Mouse (Mus musculus) layer of hippocampus, postnatal 10 days (tissue): ENCODE data around the gene Zfp780b. TPM values are rescaled to one million over a fixed set of nuclear protein-coding genes. Genes with fewer than 3 reads are reported as not detected.
"Not testable (repeated sequence)": the region's sequence is repeated elsewhere in the genome, so short reads cannot be mapped to it uniquely, and the experiment has no call there.

ENCODE experiments used
- DNase-seq, 2 experiments: peaks; one replicate each; pipeline ENCODE4 v3.0.0; 2021; ENCODE audit warnings: low spot score in 2 of 2
- long read RNA-seq: library from polyadenylated mRNA; stranded (forward); transcript quantifications from one replicate; pipeline ENCODE4 v2.0.0, GENCODE M21; 2023
- total RNA-seq, 2 experiments: library from RNA; stranded (reverse); gene quantifications; 2 replicates each; pipeline ENCODE4 v1.2.3; 2021

Gene Zfp780b
- 10 to 100 TPM; 23.3 to 23.5 TPM for total RNA-seq
- long read RNA-seq, partial matches to known transcripts = 3 of 6 reads
- long read RNA-seq, other reads (novel, unspliced or antisense) = 2 of 6 reads

DNA sequence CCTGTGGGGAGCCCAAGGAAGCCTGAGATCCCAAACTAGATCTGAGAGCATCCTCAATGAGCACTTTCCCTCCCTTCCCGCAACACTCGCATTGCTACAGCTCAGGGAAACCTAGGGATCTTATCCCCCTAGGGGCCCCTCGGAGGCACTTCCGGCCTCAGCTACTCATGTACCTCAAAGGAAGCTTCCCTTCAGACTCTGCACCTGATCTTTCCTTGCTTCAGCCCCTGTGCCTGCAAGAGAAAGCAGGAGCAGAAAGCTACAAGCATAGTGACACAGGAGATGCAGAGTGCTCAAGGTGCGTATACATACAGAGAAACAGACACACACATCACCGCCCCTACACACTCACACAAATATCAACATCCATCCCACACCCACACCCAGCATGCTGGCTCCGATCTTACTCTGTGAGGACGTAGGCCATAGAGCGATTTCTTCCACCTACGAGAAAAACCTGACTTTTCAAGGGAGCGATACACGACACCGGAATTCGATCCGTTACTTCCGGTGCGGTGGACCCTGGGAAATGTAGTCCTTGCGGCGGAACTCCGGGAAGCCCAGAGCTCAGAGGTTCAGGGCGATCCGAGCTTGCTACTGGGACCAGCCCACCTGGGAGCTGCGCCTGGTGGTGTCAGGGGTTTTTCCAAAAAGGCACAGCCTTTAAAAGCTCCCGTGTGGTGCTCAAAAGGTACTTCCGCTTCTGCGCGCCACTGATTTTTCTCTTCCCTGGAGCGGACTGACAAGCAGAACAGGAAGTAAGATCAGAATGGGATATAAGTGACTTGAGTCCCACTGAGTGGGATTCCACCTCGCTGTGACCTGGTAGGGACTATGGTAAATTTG, at the start of gene Zfp780b:
TSS of gene Zfp780b (minus strand) at position 489 of the 846 bp plus-strand sequence.
- peak; percentile 65 to 76 for DNase-seq

DNA sequence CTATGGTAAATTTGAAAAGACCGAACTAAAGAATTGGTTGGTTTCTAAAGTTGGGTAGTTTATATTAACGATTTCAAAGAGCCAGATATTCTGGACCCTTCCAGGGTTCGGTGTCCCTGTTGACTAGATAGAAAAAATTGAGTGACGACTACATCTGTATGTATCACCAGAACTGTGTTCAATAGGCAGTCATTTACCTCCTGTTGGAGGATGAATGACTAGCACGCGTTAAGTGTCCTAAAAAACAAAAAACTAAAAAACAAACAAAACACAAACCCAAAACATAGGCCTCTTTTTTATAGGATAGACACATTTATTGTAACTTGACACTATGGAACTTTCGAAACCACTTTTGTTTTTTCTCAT, 35.5 kb upstream of the Zfp780b start:
- DNase-seq = no peak

DNA sequence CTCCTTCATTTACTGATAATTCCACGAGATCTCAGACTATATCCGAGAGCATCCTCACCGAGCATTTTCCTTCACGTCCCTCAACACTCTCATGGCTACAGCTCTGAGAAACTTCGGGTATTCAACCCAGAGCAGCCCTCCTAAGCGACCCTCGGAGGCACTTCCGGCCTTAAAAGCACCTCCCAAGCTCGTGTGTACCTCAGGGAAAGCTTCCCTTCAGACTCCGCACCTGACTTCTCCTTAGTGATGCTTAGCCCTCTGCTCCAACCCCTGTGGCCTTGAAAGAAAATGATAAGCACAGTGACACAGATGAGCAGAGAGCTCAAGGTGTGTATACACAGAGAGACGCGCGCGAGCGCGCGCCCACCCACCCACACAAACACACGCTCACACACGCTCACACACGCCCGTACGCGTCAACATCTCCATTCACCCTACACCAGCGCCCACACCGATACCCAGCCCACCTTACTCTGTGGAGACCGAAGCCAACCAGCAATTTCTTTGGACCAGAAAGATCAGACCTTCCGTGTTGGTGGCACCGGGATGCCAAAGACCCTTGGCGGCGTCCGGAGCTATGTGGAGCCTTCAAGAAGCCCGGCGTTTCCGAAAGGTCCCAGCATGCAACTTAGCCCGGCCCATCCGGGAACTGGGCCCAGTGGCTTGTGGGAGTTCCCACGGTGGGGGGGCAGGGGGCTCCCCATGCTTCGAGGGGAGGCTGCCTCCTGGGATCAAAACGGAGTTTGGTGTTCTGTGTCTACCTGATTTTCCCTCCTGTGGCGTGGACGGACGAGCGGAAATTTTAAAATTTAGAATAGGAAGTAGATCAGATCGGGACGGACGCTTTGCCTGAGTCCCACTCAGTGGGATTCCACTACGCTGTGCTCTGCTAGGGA, 34.8 kb upstream of the Zfp780b start, which contains the start of gene Zfp850:
TSS of gene Zfp850 (minus strand) at position 567 of the 896 bp plus-strand sequence.
- DNase-seq = peak; percentile 78 to 84

DNA sequence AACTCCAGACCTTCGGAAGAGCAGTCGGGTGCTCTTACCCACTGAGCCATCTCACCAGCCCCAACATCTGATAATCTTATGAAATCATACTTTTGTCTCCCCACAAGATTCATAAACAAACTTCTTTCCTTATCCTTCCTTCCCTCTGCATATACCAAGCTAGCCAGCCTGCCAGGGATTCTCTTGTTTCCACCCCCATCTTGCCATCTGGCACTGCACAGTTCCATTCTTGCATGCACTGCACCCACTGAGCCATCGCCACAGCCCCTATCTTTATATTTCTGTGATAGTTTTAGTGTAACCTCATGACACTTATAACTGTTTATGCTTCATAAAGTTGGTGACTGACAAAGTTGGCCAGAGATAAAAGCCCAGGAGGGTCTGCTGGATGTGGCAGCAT, 31.3 kb upstream of the Zfp780b start:
- DNase-seq = peak in 1 of 2 experiments; percentile 16

DNA sequence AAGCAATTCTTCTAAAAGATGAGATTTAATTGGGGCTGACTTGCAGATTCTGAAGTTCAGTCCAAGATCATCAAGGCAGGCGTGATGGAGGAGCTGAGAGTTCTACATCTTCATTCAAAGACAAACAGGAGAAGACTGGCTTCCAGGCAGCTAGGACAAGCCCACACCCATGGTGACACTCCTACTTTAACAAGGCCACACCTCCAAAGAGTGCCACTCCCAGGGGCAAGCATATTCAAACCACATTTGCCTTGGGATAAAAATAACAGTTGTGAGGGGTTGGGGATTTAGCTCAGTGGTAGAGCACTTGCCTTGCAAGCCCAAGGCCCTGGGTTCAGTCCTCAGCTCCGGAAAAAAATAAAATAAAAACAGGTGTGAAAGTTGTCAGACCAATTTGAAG, 3.2 kb upstream of the Zfp780b start:
- no peak for DNase-seq

DNA sequence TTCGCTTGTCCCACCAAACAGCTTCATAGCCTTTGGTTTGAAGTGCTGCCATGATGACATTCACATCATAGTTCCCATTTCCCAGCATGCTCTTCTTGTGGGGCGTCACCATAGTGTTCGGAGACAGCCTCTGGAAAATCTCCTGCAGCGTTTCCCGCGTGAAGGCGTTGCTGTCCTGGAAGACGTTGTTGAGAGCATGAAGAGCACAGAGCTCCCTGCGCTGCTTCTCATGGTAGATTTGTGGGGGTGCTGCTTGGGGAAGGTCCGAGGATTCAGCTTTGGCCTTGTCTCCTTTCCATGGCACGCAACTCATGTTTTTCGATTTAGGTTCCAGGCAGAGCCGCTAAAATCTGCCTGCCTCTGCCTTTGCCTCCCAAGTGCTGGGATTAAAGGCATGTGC, 29.5 kb downstream of the Zfp780b start:
- not testable (repeated sequence) for DNase-seq

DNA sequence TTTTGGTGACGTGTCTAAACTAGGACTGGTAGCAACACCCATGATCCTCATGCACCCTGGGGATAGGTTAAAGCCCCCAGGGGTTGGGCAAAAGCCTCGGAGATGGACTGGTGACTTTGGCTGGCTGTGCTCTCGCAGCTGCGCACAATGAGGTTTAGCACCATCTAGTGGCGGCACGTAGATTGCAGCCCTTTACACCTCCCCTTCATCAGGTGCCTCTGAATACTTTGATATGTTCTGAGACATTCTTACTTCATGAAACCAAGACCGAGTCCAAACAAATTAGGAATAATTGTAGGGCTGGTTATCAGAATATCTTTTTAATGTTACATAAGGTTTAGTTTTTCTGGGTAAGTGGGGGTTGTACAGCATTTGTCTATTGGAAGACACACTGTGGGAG, 37.1 kb downstream of the Zfp780b start:
- peak; percentile 12 to 18 for DNase-seq

DNA sequence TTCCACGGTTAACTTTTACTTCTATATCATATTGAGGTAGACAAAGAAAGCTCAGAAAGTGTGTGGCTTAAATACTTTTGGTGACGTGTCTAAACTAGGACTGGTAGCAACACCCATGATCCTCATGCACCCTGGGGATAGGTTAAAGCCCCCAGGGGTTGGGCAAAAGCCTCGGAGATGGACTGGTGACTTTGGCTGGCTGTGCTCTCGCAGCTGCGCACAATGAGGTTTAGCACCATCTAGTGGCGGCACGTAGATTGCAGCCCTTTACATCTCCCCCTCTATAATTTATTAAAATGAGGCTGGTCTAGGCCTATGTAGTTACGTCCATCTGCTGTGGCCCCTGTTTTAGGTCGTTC, 45.2 kb downstream of the Zfp780b start:
- DNase-seq = not testable (repeated sequence)

DNA sequence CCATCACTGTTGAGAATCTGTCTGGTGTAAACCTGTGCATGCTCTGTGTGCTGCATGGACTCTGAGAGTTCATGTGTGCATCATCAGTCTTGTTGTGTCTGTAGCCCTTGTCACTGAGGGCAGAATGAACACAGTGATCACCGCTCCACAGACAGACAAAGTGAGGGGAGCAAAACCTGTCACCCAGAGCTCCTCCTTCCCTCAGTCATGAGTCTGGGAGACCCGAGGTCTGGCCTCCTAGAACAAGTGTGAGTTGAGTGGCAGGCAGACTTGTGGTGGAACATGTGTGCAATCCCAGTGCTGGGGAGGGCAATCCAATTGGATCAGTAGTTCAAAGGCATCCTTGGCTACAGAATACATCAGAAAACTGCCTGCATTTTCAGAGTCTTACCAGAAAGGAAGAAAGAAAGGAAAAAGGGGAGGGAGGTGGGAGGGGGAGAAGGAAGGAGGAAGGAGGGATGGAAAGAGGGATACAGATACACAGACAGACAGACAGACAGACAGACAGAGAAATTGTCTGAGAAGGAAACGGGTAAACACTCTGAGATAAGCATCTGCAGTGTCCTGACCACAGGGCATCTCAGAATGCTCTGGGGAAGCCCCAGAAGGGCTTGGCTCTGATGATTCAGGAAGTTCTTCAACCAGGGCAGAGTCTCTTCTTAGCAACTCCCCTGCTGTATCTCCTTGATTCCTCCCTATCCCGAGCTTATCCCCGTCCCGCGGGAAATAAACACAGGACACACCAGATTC, 45.7 kb downstream of the Zfp780b start:
- DNase-seq = no peak

DNA sequence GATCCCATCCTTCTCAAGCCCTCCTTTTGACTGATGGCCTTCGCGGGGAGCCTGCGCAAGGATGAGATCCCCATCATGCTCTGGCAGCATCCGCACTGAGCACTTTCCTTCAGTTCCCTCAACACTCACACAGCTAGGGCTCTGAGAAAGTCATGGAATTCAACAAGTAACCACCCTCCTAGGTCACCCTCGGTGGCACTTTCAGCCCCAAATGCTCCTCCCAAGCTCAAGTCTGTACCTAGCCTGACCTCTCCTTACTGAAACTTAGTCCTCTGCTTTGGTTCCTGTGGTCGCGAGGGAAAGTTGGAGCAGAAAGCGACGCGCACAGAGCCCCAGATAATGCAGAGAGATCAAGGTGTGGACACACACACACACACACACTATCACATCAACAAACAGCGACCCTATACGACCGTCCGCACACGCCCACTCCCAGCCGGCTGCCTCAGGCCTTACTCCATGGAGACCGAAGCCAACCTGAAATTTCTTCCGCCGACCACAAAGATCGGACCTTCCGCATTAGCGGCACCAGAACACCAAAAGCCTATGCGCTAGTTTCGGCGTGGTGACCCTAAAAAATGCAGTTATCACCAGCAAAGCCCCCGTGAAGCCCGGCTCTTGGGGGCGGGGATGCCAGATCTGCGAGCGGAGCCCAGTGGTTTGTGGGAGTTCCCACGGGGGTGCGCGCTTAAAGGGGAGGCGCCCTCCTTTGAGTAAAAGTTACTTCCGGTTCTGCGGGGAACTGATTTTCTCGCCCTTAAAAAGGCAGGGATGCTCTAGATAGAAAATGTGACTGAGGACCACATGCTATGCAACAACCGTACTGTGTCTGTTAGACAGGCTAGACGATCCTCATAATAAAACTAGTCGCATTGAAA, 49.9 kb downstream of the Zfp780b start, which contains the start of gene Zfp974:
TSS of gene Zfp974 (minus strand) at position 643 of the 878 bp plus-strand sequence.
- peak; percentile 55 to 72 for DNase-seq

DNA sequence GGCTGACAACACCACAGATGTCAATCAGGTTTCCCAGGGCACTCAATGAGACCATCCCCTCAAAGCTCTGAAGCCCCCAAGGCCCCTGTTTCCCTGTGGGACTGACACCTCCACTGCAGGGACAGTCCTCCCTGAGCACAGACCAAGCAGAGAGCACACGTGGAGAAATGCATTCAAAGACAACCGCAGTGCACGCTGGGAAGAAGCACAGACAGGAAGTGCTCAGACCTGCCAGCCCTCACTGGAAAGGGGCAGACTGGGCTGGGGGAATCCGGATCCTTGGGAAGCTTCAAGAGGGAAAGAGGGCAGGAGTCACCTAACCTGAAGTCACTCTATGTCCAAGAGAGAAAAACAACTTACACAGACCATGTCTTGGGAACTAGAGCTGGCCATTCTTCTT, 51.9 kb downstream of the Zfp780b start:
- not testable (repeated sequence) for DNase-seq

DNA sequence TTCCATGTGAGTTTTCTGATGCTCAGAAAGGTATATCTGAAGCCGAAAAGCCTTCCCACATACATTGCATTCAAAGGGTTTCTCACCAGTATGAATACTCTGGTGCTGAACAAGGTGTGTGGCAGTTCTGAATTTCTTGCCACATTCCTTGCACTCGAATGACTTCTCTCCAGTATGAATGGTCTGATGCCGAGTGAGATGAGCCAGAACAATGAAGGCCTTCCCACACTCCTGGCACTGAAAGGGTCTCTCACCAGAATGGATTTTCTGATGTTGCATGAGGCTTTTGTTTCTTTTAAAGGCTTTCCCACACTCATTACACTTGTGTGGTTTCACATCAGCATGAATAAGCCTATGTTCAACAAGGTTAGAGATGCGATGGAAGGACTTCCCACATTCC, 68.0 kb downstream of the Zfp780b start:
- not testable (repeated sequence) for DNase-seq

Other genes with a start within 250 kb of the Zfp780b start
- gene Zfp60, start 247.8 kb downstream of the Zfp780b start, total RNA-seq = 10 to 100 TPM; 36.6 to 37.3 TPM
- 1 to 10 TPM; 6.2 to 7.6 TPM for gene Zfp626, start 172.0 kb downstream of the Zfp780b start, total RNA-seq
- gene Zfp59, start 140.6 kb downstream of the Zfp780b start, total RNA-seq = 1 to 10 TPM; 4.4 to 4.5 TPM
- gene Zfp607a, start 121.6 kb downstream of the Zfp780b start, total RNA-seq = 1 to 10 TPM; 2.4 to 4.0 TPM
- 10 to 100 TPM; 12.3 to 18.2 TPM for gene Zfp974, start 49.7 kb downstream of the Zfp780b start, total RNA-seq
- gene Zfp850, start 34.9 kb upstream of the Zfp780b start, total RNA-seq = 1 to 10 TPM; 5.6 to 5.9 TPM
- 100 to 1,000 TPM; 130 to 137 TPM for gene Psmc4, start 70.9 kb upstream of the Zfp780b start, total RNA-seq
- 1 to 10 TPM in 1 of 2 experiments, under 1 TPM in 1; 0.89 to 1.7 TPM for gene Fcgbp, start 92.1 kb upstream of the Zfp780b start, total RNA-seq
- gene 9530053A07Rik, start 150.3 kb upstream of the Zfp780b start, total RNA-seq = under 1 TPM; 0.04 to 0.09 TPM
- 10 to 100 TPM; 69.3 to 77.2 TPM for gene Fbl, start 190.5 kb upstream of the Zfp780b start, total RNA-seq
- 10 to 100 TPM; 31.6 to 35.6 TPM for gene Dyrk1b, start 200.3 kb upstream of the Zfp780b start, total RNA-seq